Mouse (Mus musculus): ENCODE results near the gene Dock1. TPM values are rescaled to one million over a fixed set of nuclear protein-coding genes. Genes with fewer than 3 reads are reported as not detected.

Dock1 gene
- polyA plus RNA-seq, 1 experiment from 2014 or later = 36.4 TPM

DNA sequence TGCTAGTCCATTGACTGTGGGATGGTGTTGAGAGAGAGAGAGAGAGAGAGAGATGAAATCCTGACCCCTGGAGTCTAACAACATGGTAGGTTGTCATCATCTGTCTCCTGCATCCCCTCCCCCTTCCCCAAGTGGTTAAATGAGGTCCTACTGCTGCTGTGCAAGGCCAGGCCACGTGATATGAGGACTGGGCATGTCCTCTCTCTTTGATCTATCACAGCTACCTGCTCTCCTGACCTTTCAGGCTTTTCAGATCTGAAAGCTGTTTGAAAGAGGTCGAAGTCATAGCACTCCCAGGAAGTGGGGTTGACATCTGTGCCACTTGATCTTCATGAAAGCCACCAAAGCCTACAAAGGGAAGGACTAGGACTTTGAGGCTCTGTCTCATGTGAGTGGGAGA is 365.2 kb downstream of the Dock1 start:
- Histone ChIP-seq H3K36me3 (no peaks in the 10 kb centered on the region), H3K9ac (no peak overlapping the region), H3K27me3 (no peaks in the 10 kb centered on the region), H3K27ac (no peak overlapping the region), H3K9me3 (no peaks in the 10 kb centered on the region), H3K4me3 (no peak overlapping the region), H3K4me1 (no peaks in the 10 kb centered on the region), H3K4me2 (no peak overlapping the region)
- no peak for ATAC-seq (ENCODE audit: insufficient number of reproducible peaks, low FRiP score, low TSS enrichment, low read depth)
- 32% methylated on average over 2 of the region's 2 CpGs for WGBS

DNA sequence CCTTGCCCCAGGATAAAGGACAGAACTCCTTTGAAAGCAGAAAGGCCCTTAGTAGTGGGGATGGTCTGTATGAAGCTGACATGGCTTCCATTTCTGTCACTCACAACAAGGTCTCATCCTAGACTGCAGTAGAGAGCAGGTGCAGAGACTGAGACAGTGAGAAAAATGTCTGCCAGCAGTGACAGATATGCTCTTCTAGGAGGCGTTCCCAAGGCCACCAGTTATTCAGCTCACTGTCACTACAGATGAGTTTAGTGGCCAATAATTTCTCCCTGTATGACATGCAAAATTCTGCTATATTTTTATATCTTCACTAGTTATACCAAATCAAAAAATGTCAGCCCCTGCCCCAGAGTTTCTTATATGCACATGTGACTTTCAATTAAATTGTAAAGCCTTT is 368.5 kb downstream of the Dock1 start:
- WGBS = 89% methylated on average over 1 of the region's 1 CpGs
- no peak for ATAC-seq (ENCODE audit: insufficient number of reproducible peaks, low FRiP score, low TSS enrichment, low read depth)
- Histone ChIP-seq H3K27ac (no peak overlapping the region), H3K36me3 (no peaks in the 10 kb centered on the region), H3K4me1 (no peaks in the 10 kb centered on the region), H3K9ac (no peak overlapping the region), H3K4me2 (no peak overlapping the region), H3K4me3 (no peak overlapping the region), H3K9me3 (no peaks in the 10 kb centered on the region), H3K27me3 (no peaks in the 10 kb centered on the region)

DNA sequence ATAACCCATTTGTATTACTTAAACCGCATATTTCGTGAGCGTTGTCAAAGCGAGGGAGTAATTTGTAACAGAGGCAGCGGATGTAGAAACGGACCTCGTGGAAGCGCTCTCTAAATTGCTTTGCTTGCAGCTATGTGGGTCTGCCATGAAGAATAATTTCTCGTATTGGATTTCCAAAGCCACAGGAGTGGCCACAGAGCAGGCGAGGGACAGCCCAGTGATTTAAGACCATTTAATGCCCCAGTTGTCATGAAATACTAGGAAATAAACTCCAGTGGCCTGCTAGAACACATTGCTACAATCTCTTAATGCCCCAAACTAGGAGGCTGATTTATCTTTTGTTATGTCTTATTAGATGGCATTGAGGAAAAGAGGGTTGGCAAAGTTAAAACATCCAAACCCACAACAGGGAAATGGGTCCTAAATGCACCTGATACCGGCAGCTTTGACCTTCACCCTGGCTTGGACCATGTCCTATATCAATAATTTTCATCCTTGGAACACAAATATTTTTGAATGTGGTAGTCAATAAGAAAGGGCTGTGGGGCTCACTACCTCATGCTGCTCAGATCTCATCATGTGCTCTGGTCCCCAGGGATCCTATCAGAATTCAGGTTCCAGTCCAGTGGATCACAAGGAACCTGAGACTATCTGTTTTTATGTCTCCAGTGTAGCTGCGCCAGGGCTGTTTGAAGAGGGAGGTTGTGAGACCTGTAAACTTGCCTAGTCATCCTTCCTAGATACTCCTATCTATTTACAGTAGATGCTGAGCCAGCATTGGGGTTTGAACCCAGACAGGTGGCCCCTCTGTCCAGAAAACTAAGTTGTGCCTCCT is 373.7 kb downstream of the Dock1 start:
- WGBS = 63% methylated on average over 12 of the region's 12 CpGs
- no peaks in the 10 kb centered on the region for H3K9me3 ChIP-seq
- no peak for ATAC-seq (ENCODE audit: insufficient number of reproducible peaks, low FRiP score, low TSS enrichment, low read depth)
- no peak overlapping the region for H3K4me2 ChIP-seq
- H3K27me3 ChIP-seq = no peaks in the 10 kb centered on the region
- no peak overlapping the region for H3K27ac ChIP-seq
- H3K36me3 ChIP-seq = no peaks in the 10 kb centered on the region
- no peak overlapping the region for H3K9ac ChIP-seq
- H3K4me1 ChIP-seq = no peaks in the 10 kb centered on the region
- no peak overlapping the region for H3K4me3 ChIP-seq

DNA sequence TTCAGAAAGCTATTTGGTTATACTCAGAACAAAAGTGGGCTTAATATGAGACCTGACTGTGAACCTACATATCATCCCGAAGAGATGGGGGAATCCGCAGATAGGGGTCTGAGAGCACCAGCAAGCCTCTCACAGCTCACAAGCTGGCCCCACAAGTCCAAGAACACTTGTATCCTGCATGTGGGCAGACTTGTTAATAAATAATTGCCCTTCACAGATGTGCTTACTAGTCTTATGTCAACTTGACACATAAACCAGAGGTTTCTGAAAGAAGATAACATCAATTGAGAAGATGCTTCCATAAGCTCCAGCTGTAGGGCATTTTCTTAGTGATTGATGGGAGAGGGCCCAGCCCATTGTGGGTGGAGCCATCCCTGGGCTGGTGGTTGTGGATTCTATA is 379.0 kb downstream of the Dock1 start:
- no peak for ATAC-seq (ENCODE audit: insufficient number of reproducible peaks, low FRiP score, low TSS enrichment, low read depth)
- H3K4me1 ChIP-seq = no peaks in the 10 kb centered on the region

DNA sequence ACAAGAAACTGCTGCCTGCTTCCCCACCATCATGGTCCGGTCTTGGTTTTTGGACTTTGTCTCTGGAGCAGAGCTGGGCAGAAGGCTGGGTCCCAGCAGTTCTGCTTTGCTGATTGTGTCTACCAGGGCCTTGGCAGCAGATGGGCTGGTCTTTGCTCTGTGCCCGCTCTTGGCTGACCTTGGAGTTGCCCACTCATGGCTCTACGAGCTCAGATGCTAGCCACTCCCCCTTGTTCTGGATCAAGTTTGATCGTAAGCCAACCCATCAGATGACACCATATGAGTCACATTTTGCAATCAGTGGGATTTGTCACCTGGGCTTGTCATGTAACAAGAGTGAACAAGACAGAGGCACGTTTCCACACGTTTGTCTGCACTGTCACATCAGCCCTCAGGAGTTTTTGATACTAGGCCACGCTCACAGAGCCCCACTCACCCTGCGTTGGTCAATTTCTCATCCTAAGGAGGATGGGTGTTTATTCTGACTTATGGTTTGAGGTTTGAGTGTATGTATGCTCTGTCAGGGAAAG is 382.8 kb downstream of the Dock1 start:
- no peak overlapping the region for H3K27ac ChIP-seq
- no peak for ATAC-seq (ENCODE audit: insufficient number of reproducible peaks, low FRiP score, low TSS enrichment, low read depth)
- no peak overlapping the region for H3K4me2 ChIP-seq
- H3K9ac ChIP-seq = no peak overlapping the region
- no peaks in the 10 kb centered on the region for H3K36me3 ChIP-seq
- H3K4me3 ChIP-seq = no peak overlapping the region
- H3K4me1 ChIP-seq = no peaks in the 10 kb centered on the region
- no peaks in the 10 kb centered on the region for H3K27me3 ChIP-seq
- 79% methylated on average over 8 of the region's 8 CpGs for WGBS
- H3K9me3 ChIP-seq = no peaks in the 10 kb centered on the region

More for the DNA sequence above, 379.0 kb downstream of the Dock1 start:
- no peak overlapping the region for H3K9ac ChIP-seq
- H3K4me2 ChIP-seq = no peak overlapping the region
- 90% methylated on average over 2 of the region's 2 CpGs for WGBS
- H3K9me3 ChIP-seq = no peaks in the 10 kb centered on the region
- no peak overlapping the region for H3K4me3 ChIP-seq
- H3K27me3 ChIP-seq = no peaks in the 10 kb centered on the region
- no peak overlapping the region for H3K27ac ChIP-seq
- no peaks in the 10 kb centered on the region for H3K36me3 ChIP-seq

DNA sequence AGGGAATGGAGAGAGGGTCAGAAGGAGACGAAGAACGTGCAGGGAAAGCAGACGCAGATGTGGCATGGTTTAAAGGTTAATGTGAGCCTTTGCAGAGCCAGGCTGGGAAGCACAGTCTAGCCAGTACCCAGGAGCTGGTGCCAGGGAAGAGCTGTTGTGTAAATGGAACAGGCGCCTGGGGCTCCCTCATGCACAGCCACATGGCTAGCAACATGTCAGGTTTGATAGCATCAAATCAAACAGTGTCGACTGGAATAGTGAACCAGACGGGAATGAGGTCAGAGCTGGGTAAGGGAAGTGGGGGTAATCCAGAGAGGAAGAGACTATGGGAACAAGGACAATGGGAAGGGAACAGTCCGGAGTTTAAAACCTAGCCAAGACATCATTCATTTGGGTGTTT is 384.2 kb downstream of the Dock1 start:
- Histone ChIP-seq H3K4me3 (no peak overlapping the region), H3K27ac (no peak overlapping the region), H3K4me2 (no peak overlapping the region), H3K9ac (no peak overlapping the region), H3K36me3 (peaks cover under 1% of the 10 kb centered on the region; the same call in 1 of the 2 replicates), H3K9me3 (no peaks in the 10 kb centered on the region), H3K4me1 (no peaks in the 10 kb centered on the region), H3K27me3 (no peaks in the 10 kb centered on the region)
- no peak for ATAC-seq (ENCODE audit: insufficient number of reproducible peaks, low FRiP score, low TSS enrichment, low read depth)
- WGBS = 78% methylated on average over 7 of the region's 7 CpGs

DNA sequence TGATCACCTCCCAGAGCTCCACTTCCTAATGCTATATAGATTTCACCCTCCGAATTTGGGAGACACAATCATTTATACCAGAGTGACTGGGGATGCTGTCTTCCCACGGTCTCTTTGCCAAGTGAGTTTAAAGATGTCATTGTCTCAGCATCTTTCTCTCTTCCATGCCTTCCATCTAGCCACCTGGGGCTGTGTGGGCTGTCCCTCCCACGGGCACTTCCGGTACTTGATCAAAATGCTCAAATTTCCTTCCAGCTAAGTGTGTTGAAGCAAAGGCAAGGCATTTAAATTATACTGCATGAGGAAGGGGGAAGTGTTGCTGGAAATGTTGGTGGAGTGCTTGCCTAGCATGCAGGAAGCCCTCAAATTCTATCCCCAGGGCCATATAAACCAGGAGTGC is 388.6 kb downstream of the Dock1 start:
- H3K4me2 ChIP-seq = no peak overlapping the region
- H3K4me1 ChIP-seq = no peaks in the 10 kb centered on the region
- H3K9me3 ChIP-seq = no peaks in the 10 kb centered on the region
- H3K27ac ChIP-seq = no peak overlapping the region
- 65% methylated on average over 4 of the region's 4 CpGs for WGBS
- H3K9ac ChIP-seq = no peak overlapping the region
- peaks cover 12% of the 10 kb centered on the region for H3K36me3 ChIP-seq
- H3K4me3 ChIP-seq = no peak overlapping the region
- no peak for ATAC-seq (ENCODE audit: insufficient number of reproducible peaks, low FRiP score, low TSS enrichment, low read depth)
- no peaks in the 10 kb centered on the region for H3K27me3 ChIP-seq

DNA sequence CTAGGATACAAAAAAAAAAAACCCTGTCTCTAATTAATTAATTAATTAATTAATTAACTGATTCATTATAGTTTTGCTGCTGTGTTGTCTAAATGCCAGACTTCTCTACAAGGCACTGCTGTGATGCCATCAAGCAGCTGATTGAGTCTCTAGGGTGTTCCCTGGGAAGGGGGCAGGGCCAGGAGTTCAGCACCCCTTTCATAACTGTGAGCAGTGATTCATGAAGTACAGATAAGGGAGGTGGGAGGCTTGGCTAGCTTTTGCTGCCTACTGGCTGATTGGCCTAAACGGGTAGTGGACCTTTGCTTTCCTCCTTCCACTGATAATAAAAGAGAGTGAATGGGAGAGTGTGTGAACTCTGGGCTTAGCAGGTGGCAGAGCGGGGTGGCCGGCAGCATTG is 389.1 kb downstream of the Dock1 start:
- no peak for ATAC-seq (ENCODE audit: insufficient number of reproducible peaks, low FRiP score, low TSS enrichment, low read depth)
- 94% methylated on average over 3 of the region's 3 CpGs for WGBS

DNA sequence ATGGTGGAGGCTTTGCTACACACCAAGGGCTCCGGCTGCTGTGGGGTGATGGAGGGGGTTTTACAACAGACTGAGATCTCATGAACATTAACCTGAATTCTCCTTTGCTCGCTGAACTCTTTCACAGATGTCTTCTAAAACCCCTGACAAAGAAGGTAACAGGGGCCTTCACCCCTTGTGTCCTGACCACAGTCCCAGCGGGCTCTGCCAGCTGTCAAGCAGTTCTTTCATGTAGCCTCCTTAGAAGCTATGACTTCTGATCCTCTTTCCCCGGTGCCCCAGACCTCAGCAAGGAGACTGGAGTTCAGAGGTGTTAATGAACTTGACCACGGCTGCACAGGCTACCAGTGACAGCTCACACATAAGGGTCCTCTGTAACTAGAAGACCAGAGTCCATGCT is 393.4 kb downstream of the Dock1 start:
- H3K9me3 ChIP-seq = no peaks in the 10 kb centered on the region
- no peak overlapping the region for H3K4me2 ChIP-seq
- 72% methylated on average over 5 of the region's 5 CpGs for WGBS
- H3K27me3 ChIP-seq = no peaks in the 10 kb centered on the region
- H3K9ac ChIP-seq = no peak overlapping the region
- ATAC-seq (ENCODE audit: insufficient number of reproducible peaks, low FRiP score, low TSS enrichment, low read depth) = no peak
- peaks cover 14% of the 10 kb centered on the region for H3K36me3 ChIP-seq
- no peaks in the 10 kb centered on the region for H3K4me1 ChIP-seq
- H3K27ac ChIP-seq = no peak overlapping the region
- no peak overlapping the region for H3K4me3 ChIP-seq

More for the DNA sequence above, 389.1 kb downstream of the Dock1 start:
- Histone ChIP-seq H3K27ac (no peak overlapping the region), H3K4me1 (no peaks in the 10 kb centered on the region), H3K9me3 (no peaks in the 10 kb centered on the region), H3K4me2 (no peak overlapping the region), H3K9ac (no peak overlapping the region), H3K4me3 (no peak overlapping the region), H3K36me3 (peaks cover 14% of the 10 kb centered on the region), H3K27me3 (no peaks in the 10 kb centered on the region)

DNA sequence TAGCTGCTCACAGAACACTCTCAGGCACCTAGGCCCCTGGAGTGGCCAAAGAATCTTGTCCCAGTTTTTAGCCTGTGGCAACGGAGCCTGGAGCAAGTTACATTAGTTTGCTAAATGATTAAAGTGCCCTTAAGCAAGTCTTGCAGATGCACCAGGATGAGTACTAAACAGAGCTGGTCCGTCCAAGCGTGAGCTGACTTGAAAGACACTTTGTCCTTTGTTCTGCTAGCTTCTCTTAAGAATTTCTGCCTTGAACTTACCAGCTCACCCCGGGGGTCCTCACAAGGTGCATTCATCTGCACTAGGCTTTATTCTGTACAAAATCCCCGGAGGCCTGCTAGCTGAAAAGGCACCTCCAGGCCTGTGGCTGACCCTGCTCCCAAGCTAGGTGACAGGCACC is 394.8 kb downstream of the Dock1 start:
- Histone ChIP-seq H3K4me3 (no peak overlapping the region), H3K4me2 (no peak overlapping the region), H3K36me3 (peaks cover 7% of the 10 kb centered on the region), H3K9me3 (no peaks in the 10 kb centered on the region), H3K27me3 (no peaks in the 10 kb centered on the region), H3K9ac (no peak overlapping the region), H3K4me1 (no peaks in the 10 kb centered on the region), H3K27ac (no peak overlapping the region)
- no peak for ATAC-seq (ENCODE audit: insufficient number of reproducible peaks, low FRiP score, low TSS enrichment, low read depth)
- WGBS = 62% methylated on average over 5 of the region's 5 CpGs

DNA sequence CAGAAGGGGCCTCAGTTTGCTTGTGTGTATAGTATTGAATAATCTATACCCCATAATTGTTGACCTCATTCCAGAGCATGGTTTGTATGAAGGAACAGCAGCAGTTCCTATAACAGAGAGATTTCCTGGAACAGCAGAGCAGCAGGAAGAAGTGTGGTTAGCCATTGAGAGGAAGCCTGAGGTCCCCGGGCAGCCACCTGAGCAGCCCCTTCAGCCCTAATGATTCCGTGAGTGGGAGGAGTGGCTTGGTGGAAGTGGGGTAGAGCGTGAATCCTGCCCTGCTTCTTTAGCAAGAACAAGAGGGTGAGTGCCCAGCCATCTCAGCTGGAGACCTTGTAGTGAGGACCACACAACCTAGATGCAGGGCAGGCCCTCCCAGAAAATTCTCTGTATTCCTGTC is 398.4 kb downstream of the Dock1 start:
- H3K4me3 ChIP-seq = no peak overlapping the region
- H3K27me3 ChIP-seq = no peaks in the 10 kb centered on the region
- 0 out of 2 replicates have a peak, but pooled peaks cover 3% of the 10 kb centered on the region for H3K36me3 ChIP-seq
- no peak overlapping the region for H3K9ac ChIP-seq
- no peak overlapping the region for H3K4me2 ChIP-seq
- no peak overlapping the region for H3K27ac ChIP-seq
- no peaks in the 10 kb centered on the region for H3K4me1 ChIP-seq
- H3K9me3 ChIP-seq = no peaks in the 10 kb centered on the region
- ATAC-seq (ENCODE audit: insufficient number of reproducible peaks, low FRiP score, low TSS enrichment, low read depth) = no peak
- 87% methylated on average over 3 of the region's 3 CpGs for WGBS

DNA sequence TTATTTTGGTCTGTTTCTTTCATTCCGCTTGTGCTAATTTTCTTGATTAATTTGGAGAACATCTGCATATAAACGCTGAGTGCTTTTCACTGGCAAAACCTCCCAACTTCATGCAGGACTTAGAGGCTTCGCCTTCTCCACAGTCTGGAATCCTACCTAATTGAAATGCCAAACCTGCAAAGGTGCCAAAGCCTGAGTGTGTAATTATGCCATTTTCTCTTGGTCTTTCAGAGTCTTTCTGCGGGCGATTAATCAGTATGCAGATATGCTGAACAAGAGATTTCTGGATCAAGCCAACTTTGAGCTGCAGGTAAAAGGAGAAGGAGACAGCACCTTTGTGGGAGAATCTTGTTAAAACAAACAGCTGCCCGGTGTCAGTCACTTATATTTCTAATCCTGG is 406.4 kb downstream of the Dock1 start:
- H3K36me3 ChIP-seq = peaks cover 1% of the 10 kb centered on the region; the same call in 1 of the 2 replicates
- no peaks in the 10 kb centered on the region for H3K9me3 ChIP-seq
- no peak overlapping the region for H3K4me3 ChIP-seq
- H3K4me1 ChIP-seq = no peaks in the 10 kb centered on the region
- no peak overlapping the region for H3K27ac ChIP-seq
- 83% methylated on average over 6 of the region's 6 CpGs for WGBS
- H3K9ac ChIP-seq = no peak overlapping the region
- H3K4me2 ChIP-seq = no peak overlapping the region
- no peaks in the 10 kb centered on the region for H3K27me3 ChIP-seq
- ATAC-seq (ENCODE audit: insufficient number of reproducible peaks, low FRiP score, low TSS enrichment, low read depth) = no peak

All from limb, embryonic 15.5 days (tissue).